Mouse (Mus musculus) heart, embryonic 10.5 days (tissue): ENCODE measurements around the gene Cnot6. TPM values are rescaled to one million over a fixed set of nuclear protein-coding genes. Genes with fewer than 3 reads are reported as not detected.

ENCODE experiments used
- DNase-seq: peaks from one replicate; pipeline ENCODE4 v3.0.0-alpha.2; 2017; ENCODE audit warnings: low spot score
- H3K27ac ChIP-seq: fragments of 300-500 bp; sonication (generic); 2 replicates; pipeline ENCODE4 v1.5.1; 2016; ENCODE audit warnings: mild to moderate bottlenecking
- H3K27me3 ChIP-seq: fragments of 300-500 bp; sonication (generic); 2 replicates; pipeline ENCODE4 v1.6.1; 2016; ENCODE audit warnings: mild to moderate bottlenecking; ENCODE audit not compliant: poor library complexity, insufficient read depth, severe bottlenecking
- H3K36me3 ChIP-seq: fragments of 300-500 bp; sonication (generic); 2 replicates; pipeline ENCODE4 v1.6.1; 2016; ENCODE audit warnings: mild to moderate bottlenecking, moderate library complexity
- H3K4me1 ChIP-seq: fragments of 300-500 bp; sonication (generic); 2 replicates; pipeline ENCODE4 v1.6.1; 2016; ENCODE audit warnings: mild to moderate bottlenecking
- H3K4me3 ChIP-seq: fragments of 300-500 bp; sonication (generic); 2 replicates; pipeline ENCODE4 v1.5.1; 2016; ENCODE audit warnings: mild to moderate bottlenecking, moderate library complexity
- H3K9me3 ChIP-seq: fragments of 300-500 bp; sonication (generic); 2 replicates; pipeline ENCODE4 v1.6.1; 2016; ENCODE audit warnings: mild to moderate bottlenecking, moderate library complexity
- WGBS: fragments of 180-500 bp; shearing (Covaris S2); methylation state at CpG from one replicate; pipeline ENCODE4 v1.1.7; 2016; 5-methylcytosine and 5-hydroxymethylcytosine counted together
- polyA plus RNA-seq: library from polyadenylated mRNA; unstranded; fragments of >200 nt; fragmentation: Nextera tagmentation; extraction: Ambion mirVana; gene quantifications from 2 replicates; pipeline ENCODE4 v1.2.1, GENCODE M21; 2016

Cnot6 gene
- polyA plus RNA-seq, 1 experiment from 2014 or later: 56.0 TPM

DNA sequence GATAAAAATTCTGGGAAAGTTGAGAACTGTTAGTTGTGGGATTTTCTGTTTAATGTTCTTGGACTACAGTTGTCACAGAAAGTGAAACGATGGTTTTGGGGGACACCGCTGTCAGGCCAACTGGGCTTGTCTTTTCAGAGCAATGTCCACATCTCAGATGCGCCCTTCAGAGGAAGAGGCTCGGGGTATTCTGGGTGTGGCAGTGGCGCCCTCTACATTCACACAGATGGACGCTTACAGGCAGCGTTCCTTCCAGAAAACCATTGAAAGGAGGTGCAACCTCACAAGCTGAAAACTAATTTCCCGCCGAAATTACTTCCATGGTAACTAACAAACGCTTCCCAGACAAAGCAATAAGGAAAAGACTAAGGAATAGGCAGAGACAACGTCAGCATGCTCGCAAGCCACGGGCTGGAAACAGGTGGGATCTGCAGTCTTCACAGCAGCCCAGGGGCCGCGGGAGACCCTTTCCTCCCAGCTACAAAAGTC, 50.2 kb downstream of the Cnot6 start:
- no peak overlapping the region for H3K27ac ChIP-seq
- no peaks in the 10 kb centered on the region for H3K36me3 ChIP-seq
- H3K4me1 ChIP-seq: peaks cover 39% of the 10 kb centered on the region
- DNase-seq: peak; percentile 66
- H3K27me3 ChIP-seq: no peaks in the 10 kb centered on the region
- 55% methylated on average over 15 of the region's 15 CpGs for WGBS
- H3K4me3 ChIP-seq: no peak overlapping the region
- no peaks in the 10 kb centered on the region for H3K9me3 ChIP-seq

DNA sequence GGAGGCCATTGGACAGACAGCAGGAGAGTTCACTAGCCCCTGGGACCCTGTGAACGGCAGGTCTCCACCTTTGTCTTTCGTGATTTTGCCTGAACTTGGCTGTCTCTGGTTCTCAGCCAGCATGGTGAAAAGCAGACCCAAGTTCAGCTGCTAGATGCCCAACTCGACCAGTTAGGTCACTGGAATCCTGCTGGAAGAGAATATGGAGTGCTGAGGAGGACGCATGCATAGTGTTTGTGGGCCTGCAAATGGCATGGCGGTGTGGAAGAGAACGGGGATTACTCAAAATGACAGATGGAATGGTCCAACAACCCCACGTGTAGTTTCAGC, 53.1 kb downstream of the Cnot6 start:
- Histone ChIP-seq H3K27me3 (no peaks in the 10 kb centered on the region), H3K4me1 (peaks cover 33% of the 10 kb centered on the region), H3K27ac (peak overlapping the region; percentile 80), H3K4me3 (no peak overlapping the region), H3K36me3 (no peaks in the 10 kb centered on the region), H3K9me3 (no peaks in the 10 kb centered on the region)
- WGBS: 64% methylated on average over 7 of the region's 7 CpGs
- DNase-seq: peak; percentile 65

DNA sequence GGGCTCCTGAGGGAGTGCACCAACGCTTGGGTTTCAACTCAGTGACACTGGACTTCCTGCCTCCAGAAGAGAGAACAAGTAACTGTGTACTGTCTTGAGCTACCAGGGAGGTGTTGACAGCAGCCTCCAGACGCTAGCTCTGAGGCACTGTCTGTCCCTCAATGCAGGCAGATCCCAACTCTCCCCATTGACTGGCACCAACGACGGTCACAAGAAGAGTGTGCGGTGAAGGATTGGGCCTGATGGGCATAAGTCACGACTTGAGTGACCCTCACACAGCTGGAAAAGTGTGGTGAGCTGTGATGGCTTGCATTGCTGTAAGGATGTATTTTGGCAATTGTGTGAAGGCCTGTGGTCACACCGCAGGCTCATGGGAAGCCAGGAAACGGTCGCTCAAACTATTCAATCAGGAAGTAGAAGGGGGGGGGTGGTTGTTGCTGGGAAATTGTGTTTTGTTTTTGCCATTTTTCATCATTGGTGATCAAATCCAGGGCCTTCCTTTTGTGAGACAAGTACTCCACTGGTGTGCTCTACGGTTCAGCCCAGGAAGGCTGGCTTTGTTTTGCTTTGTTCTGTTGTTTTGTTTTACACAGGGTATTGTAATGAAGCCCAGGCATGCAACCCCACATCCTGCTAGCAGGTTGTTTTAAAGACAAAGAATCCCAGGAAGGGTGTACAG, 53.6 kb downstream of the Cnot6 start:
- H3K9me3 ChIP-seq: no peaks in the 10 kb centered on the region
- DNase-seq: peak; percentile 91
- WGBS: 34% methylated on average over 10 of the region's 10 CpGs
- H3K27ac ChIP-seq: peak overlapping the region; percentile 80
- peaks cover 33% of the 10 kb centered on the region for H3K4me1 ChIP-seq
- no peaks in the 10 kb centered on the region for H3K36me3 ChIP-seq
- H3K27me3 ChIP-seq: no peaks in the 10 kb centered on the region
- 0 out of 2 replicates have a peak overlapping the region, but pooled peaks have one; percentile 24 for H3K4me3 ChIP-seq

- no peaks in the 10 kb centered on the region for H3K9me3 ChIP-seq
- WGBS: 47% methylated on average over 4 of the region's 4 CpGs
- no peaks in the 10 kb centered on the region for H3K36me3 ChIP-seq
- DNase-seq: peak; percentile 74
- no peak overlapping the region for H3K4me3 ChIP-seq
- H3K27ac ChIP-seq: peak overlapping the region; percentile 80
- H3K27me3 ChIP-seq: no peaks in the 10 kb centered on the region
- H3K4me1 ChIP-seq: peaks cover 35% of the 10 kb centered on the region
These were observed 54.5 kb downstream of the Cnot6 start for GRCm38 (mm10) chr11:49658065-49658464.

DNA sequence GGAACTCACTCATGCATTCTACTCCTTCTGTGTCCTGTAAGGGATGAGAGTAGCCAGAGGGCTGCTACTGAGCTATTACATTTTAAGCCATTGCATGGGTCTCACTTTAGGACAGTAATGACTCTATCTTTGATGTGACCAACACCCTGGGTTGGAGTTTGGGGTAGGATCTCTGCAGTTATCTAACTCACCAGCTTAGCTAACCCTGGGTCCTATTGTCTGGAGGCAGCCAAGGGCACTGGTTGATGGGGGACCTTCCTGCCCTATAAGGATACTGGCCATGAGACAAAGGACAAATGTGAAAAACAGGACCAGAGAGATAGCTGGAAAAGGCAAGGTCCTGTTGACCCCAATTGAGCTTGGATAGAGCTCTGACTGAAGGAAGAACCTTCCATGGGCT, 57.0 kb downstream of the Cnot6 start:
- H3K36me3 ChIP-seq: no peaks in the 10 kb centered on the region
- H3K4me1 ChIP-seq: peaks cover 46% of the 10 kb centered on the region
- peak; percentile 60 for DNase-seq
- H3K4me3 ChIP-seq: no peak overlapping the region
- H3K27me3 ChIP-seq: no peaks in the 10 kb centered on the region
- H3K9me3 ChIP-seq: no peaks in the 10 kb centered on the region
- no peak overlapping the region for H3K27ac ChIP-seq

- Histone ChIP-seq H3K36me3 (no peaks in the 10 kb centered on the region), H3K4me1 (peaks cover 45% of the 10 kb centered on the region), H3K9me3 (no peaks in the 10 kb centered on the region), H3K27me3 (no peaks in the 10 kb centered on the region), H3K27ac (no peak overlapping the region), H3K4me3 (no peak overlapping the region)
- DNase-seq: peak; percentile 59
- 94% methylated on average over 5 of the region's 5 CpGs for WGBS
These were observed 57.9 kb downstream of the Cnot6 start for GRCm38 (mm10) chr11:49654651-49655050.

DNA sequence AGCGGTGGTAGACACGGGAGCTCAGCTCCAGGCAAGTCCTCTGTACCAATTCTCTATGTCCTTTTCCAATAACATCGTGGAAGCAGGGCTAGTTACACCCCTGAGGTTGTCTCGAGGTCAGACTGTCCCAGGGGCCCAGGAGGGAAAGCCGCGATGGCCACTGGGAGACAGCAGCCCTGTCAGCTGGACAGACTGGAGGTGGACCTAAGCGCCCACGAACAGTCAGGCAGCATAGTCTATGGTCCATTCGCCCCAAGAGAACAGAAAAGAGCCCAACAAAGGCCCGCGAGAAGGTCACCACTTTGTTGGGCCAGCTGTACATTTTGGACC, 59.5 kb downstream of the Cnot6 start:
- H3K36me3 ChIP-seq: no peaks in the 10 kb centered on the region

DNA sequence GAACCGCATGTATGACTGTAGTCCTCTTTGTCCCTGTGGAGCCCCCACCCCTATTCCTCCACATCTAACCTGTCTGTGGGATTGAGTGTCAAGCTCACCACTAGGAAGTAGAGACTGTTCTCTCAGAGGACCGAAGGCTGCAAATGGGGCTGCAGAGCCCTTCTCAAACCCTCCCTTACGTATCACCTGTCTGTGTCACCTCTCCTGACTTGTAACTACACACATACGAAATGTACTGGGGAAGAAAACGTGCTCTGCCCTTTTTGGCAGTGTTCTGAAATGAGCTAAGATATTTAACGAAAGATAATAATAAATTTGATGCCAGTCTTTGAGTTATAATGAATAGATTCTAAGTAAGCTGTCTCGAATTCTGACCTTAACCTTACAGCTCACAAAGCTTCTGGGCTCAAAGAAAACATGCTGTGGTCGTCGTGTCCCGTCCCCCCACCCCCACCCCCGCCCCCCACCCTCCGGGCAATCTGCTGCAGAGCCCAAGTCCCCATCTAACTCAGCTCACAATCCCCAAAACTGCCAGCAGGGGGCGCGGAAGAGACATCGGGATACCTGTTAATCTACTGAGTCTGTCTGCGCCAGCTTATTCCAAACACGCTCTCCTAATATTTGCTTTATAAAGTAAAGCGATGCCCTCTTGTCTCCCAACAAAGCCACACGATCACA, 60.0 kb downstream of the Cnot6 start:
- Histone ChIP-seq H3K4me3 (peak overlapping the region; percentile 39), H3K36me3 (no peaks in the 10 kb centered on the region), H3K27me3 (no peaks in the 10 kb centered on the region), H3K9me3 (no peaks in the 10 kb centered on the region), H3K27ac (peak overlapping the region; percentile 80), H3K4me1 (peaks cover 24% of the 10 kb centered on the region)
- peak; percentile 94 for DNase-seq
- 24% methylated on average over 19 of the region's 19 CpGs for WGBS

More for the DNA sequence above, 59.5 kb downstream of the Cnot6 start:
- H3K27me3 ChIP-seq: no peaks in the 10 kb centered on the region
- H3K27ac ChIP-seq: peak overlapping the region; percentile 80
- H3K9me3 ChIP-seq: no peaks in the 10 kb centered on the region
- peak overlapping the region; percentile 39 for H3K4me3 ChIP-seq
- DNase-seq: no peak
- 36% methylated on average over 11 of the region's 11 CpGs for WGBS
- peaks cover 29% of the 10 kb centered on the region for H3K4me1 ChIP-seq

- 82% methylated on average over 10 of the region's 10 CpGs for WGBS
- no peaks in the 10 kb centered on the region for H3K27me3 ChIP-seq
- H3K27ac ChIP-seq: peak overlapping the region; percentile 73
- no peaks in the 10 kb centered on the region for H3K36me3 ChIP-seq
- no peak overlapping the region for H3K4me3 ChIP-seq
- no peak for DNase-seq
- peaks cover 19% of the 10 kb centered on the region for H3K4me1 ChIP-seq
- H3K9me3 ChIP-seq: no peaks in the 10 kb centered on the region
These were observed 60.7 kb downstream of the Cnot6 start for GRCm38 (mm10) chr11:49651762-49652322.

GRCm38 (mm10) chr11:49650994-49651761, 61.3 kb downstream of the Cnot6 start:
- Histone ChIP-seq H3K27ac (peak overlapping the region; percentile 62), H3K27me3 (no peaks in the 10 kb centered on the region), H3K36me3 (no peaks in the 10 kb centered on the region), H3K4me3 (no peak overlapping the region), H3K4me1 (peaks cover 19% of the 10 kb centered on the region), H3K9me3 (no peaks in the 10 kb centered on the region)
- WGBS: 64% methylated on average over 16 of the region's 16 CpGs
- no peak for DNase-seq

GRCm38 (mm10) chr11:49650113-49650993, 62.2 kb downstream of the Cnot6 start:
- H3K27me3 ChIP-seq: no peaks in the 10 kb centered on the region
- peak overlapping the region; percentile 62 for H3K27ac ChIP-seq
- H3K36me3 ChIP-seq: no peaks in the 10 kb centered on the region
- 53% methylated on average over 18 of the region's 18 CpGs for WGBS
- H3K4me3 ChIP-seq: no peak overlapping the region
- peaks cover 25% of the 10 kb centered on the region for H3K4me1 ChIP-seq
- DNase-seq: no peak
- no peaks in the 10 kb centered on the region for H3K9me3 ChIP-seq

GRCm38 (mm10) chr11:49645677-49646076, 66.8 kb downstream of the Cnot6 start:
- 40% methylated on average over 8 of the region's 8 CpGs for WGBS
- Histone ChIP-seq H3K4me3 (no peak overlapping the region), H3K4me1 (peaks cover 11% of the 10 kb centered on the region), H3K36me3 (peaks cover 8% of the 10 kb centered on the region; the same call in 1 of the 2 replicates), H3K9me3 (no peaks in the 10 kb centered on the region), H3K27me3 (no peaks in the 10 kb centered on the region), H3K27ac (peak overlapping the region; percentile 52; the same call in 1 of the 2 replicates)
- DNase-seq: no peak
